Mouse (Mus musculus): ENCODE data around the gene Baiap2l2. TPM values are rescaled to one million over a fixed set of nuclear protein-coding genes. Genes with fewer than 3 reads are reported as not detected.

Gene Baiap2l2
- polyA plus RNA-seq, 1 experiment from 2014 or later, result 1.9 TPM

DNA sequence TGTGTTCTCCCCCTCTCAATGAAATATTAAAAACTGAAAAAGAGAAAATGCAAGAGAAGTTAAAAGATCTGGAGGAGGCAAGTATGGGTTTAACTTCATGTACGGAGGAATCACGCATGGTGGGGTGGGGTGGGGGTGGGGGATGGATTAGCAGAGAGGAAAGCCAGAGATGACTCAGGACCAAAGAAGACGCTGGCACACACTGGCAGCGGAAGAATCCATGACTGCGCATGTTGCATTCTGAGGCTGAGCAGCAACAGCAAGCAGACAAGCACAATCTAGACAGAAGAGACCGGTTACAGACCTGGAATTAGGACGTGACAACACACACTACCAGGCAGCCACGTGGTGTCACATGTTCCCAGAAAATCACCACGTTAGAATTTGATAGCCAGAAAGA lies 7.4 kb upstream of the Baiap2l2 start:
- no peaks in the 10 kb centered on the region for H3K4me1 ChIP-seq (ENCODE audit: control insufficient read depth, insufficient read depth, low read length)
- WGBS, result 87% methylated on average over 9 of the region's 9 CpGs
- ATAC-seq (replicated peaks; ENCODE audit: insufficient number of reproducible peaks, low FRiP score, low TSS enrichment, low read depth), result no peak
- H3K36me3 ChIP-seq (replicated peaks; ENCODE audit: control insufficient read depth, insufficient read depth, low read depth, low read length), result no peaks in the 10 kb centered on the region
- DNase-seq (ENCODE audit: low spot score), result no peak
- no peak overlapping the region for H3K4me3 ChIP-seq (ENCODE audit: low read depth, low read length)
- no peak overlapping the region for H3K4me2 ChIP-seq (ENCODE audit: low read depth, low read length)
- H3K9ac ChIP-seq (replicated peaks; ENCODE audit: low read length), result no peak overlapping the region
- H3K27ac ChIP-seq (replicated peaks; ENCODE audit: low read depth, low read length), result no peak overlapping the region
- H3K27me3 ChIP-seq (ENCODE audit: control insufficient read depth, insufficient read depth, low read length), result no peaks in the 10 kb centered on the region
- no peaks in the 10 kb centered on the region for H3K9me3 ChIP-seq (replicated peaks; ENCODE audit: control insufficient read depth, low read length)

DNA sequence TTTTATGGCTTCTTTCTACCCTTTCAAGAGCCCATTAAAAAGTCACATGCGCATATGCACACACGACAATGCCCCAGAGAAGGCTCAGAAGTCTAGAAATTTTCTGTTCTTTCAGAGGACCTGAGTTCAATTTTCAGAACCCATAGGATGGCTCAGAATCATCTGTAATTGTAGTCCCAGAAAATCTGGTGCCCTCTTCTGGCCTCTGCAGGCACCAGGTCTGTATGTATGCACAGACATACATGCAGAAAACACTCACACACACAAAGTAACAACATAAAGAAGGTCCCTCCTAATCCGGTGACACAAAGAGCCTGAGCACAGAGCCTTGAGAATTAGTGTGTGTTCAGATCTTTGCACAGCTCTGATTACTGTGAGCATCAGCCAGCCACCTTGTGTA lies 5.0 kb upstream of the Baiap2l2 start:
- no peaks in the 10 kb centered on the region; the same call in 1 of the 2 replicates for H3K36me3 ChIP-seq (replicated peaks; ENCODE audit: control insufficient read depth, insufficient read depth, low read depth, low read length)
- H3K27ac ChIP-seq (replicated peaks; ENCODE audit: low read depth, low read length), result no peak overlapping the region
- H3K4me2 ChIP-seq (ENCODE audit: low read depth, low read length), result no peak overlapping the region
- H3K4me3 ChIP-seq (ENCODE audit: low read depth, low read length), result no peak overlapping the region
- no peak for DNase-seq (ENCODE audit: low spot score)
- 90% methylated on average over 3 of the region's 3 CpGs for WGBS
- H3K4me1 ChIP-seq (ENCODE audit: control insufficient read depth, insufficient read depth, low read length), result no peaks in the 10 kb centered on the region
- no peaks in the 10 kb centered on the region for H3K9me3 ChIP-seq (replicated peaks; ENCODE audit: control insufficient read depth, low read length)
- ATAC-seq (replicated peaks; ENCODE audit: insufficient number of reproducible peaks, low FRiP score, low TSS enrichment, low read depth), result no peak
- H3K9ac ChIP-seq (replicated peaks; ENCODE audit: low read length), result no peak overlapping the region
- no peaks in the 10 kb centered on the region for H3K27me3 ChIP-seq (ENCODE audit: control insufficient read depth, insufficient read depth, low read length)

DNA sequence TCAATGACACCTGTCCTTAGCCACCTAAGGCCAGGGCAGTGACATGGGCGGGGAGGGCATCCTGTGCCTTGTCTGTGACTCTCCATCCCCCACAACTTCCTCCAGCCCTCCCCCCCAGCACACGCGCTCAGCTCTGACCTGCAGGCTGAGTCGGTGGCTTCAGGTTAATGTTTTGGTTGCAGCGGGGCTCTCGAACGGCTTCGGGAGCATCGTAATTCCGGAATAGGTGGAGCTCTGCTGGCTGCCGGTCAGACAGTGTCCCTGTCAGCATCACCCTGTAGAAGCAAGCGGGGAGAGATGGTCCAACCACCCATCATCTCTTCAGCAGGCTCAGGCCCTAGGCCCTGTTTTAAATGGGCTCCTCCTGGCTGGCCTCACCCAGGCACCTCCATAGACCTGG lies 4.1 kb upstream of the Baiap2l2 start:
- 83% methylated on average over 12 of the region's 12 CpGs for WGBS

DNA sequence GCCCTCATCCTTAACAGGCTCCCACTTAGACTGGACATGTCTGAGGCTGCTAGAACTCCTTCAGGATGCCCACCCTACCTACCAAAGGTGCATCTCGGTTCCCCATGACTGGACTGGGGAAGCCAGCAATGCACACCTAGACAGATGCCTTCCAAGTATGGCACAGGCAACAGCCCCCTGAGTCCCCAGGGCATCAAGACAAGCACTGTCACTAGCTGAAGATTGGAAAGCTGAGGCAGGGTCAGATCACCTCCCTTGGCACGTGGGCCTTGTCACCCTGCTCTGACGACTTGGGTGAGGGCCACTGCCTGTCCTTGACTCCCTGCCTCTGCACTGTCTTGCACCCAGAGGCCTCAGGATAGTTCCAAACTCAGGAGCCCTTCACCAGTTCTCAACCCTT lies 3.0 kb upstream of the Baiap2l2 start:
- Histone ChIP-seq H3K9me3 (replicated peaks; ENCODE audit: control insufficient read depth, low read length) (no peaks in the 10 kb centered on the region), H3K4me3 (ENCODE audit: low read depth, low read length) (no peak overlapping the region), H3K9ac (replicated peaks; ENCODE audit: low read length) (no peak overlapping the region), H3K27me3 (ENCODE audit: control insufficient read depth, insufficient read depth, low read length) (no peaks in the 10 kb centered on the region), H3K27ac (replicated peaks; ENCODE audit: low read depth, low read length) (no peak overlapping the region), H3K4me2 (ENCODE audit: low read depth, low read length) (no peak overlapping the region), H3K36me3 (replicated peaks; ENCODE audit: control insufficient read depth, insufficient read depth, low read depth, low read length) (no peaks in the 10 kb centered on the region; the same call in 1 of the 2 replicates), H3K4me1 (ENCODE audit: control insufficient read depth, insufficient read depth, low read length) (no peaks in the 10 kb centered on the region)
- DNase-seq (ENCODE audit: low spot score) (no peak), ATAC-seq (replicated peaks; ENCODE audit: insufficient number of reproducible peaks, low FRiP score, low TSS enrichment, low read depth) (no peak)
- 83% methylated on average over 3 of the region's 3 CpGs for WGBS

More for the DNA sequence above, 4.1 kb upstream of the Baiap2l2 start:
- DNase-seq (ENCODE audit: low spot score) (no peak), ATAC-seq (replicated peaks; ENCODE audit: insufficient number of reproducible peaks, low FRiP score, low TSS enrichment, low read depth) (no peak)
- no peak overlapping the region for H3K27ac ChIP-seq (replicated peaks; ENCODE audit: low read depth, low read length)
- no peak overlapping the region for H3K9ac ChIP-seq (replicated peaks; ENCODE audit: low read length)
- no peaks in the 10 kb centered on the region for H3K9me3 ChIP-seq (replicated peaks; ENCODE audit: control insufficient read depth, low read length)
- no peaks in the 10 kb centered on the region for H3K27me3 ChIP-seq (ENCODE audit: control insufficient read depth, insufficient read depth, low read length)
- H3K36me3 ChIP-seq (replicated peaks; ENCODE audit: control insufficient read depth, insufficient read depth, low read depth, low read length), result no peaks in the 10 kb centered on the region; the same call in 1 of the 2 replicates
- no peaks in the 10 kb centered on the region for H3K4me1 ChIP-seq (ENCODE audit: control insufficient read depth, insufficient read depth, low read length)
- H3K4me2 ChIP-seq (ENCODE audit: low read depth, low read length), result no peak overlapping the region
- no peak overlapping the region for H3K4me3 ChIP-seq (ENCODE audit: low read depth, low read length)

DNA sequence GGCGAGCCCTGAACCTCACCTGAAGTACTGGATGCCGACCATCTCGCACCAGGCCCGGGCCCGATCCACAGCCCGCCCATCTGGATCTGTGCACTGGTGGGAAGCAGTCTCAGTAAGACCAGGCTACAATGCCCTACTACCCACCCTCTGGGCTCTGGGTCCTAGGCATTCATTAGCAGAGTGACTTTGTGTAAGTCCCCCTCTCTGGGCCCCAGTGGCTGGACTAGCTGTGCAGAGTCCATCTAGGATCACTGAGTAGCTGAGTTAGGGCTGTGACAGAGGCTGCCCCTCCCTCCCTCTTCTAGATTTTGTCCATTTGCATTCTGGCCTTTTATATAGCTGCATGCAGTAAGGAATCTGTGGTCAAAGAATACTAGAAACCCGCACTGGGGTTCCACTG lies 1.8 kb upstream of the Baiap2l2 start:
- H3K27ac ChIP-seq (replicated peaks; ENCODE audit: low read depth, low read length), result no peak overlapping the region
- no peak overlapping the region for H3K9ac ChIP-seq (replicated peaks; ENCODE audit: low read length)
- no peaks in the 10 kb centered on the region for H3K4me1 ChIP-seq (ENCODE audit: control insufficient read depth, insufficient read depth, low read length)
- DNase-seq (ENCODE audit: low spot score) (no peak), ATAC-seq (replicated peaks; ENCODE audit: insufficient number of reproducible peaks, low FRiP score, low TSS enrichment, low read depth) (no peak)
- no peaks in the 10 kb centered on the region for H3K27me3 ChIP-seq (ENCODE audit: control insufficient read depth, insufficient read depth, low read length)
- no peaks in the 10 kb centered on the region for H3K9me3 ChIP-seq (replicated peaks; ENCODE audit: control insufficient read depth, low read length)
- H3K4me3 ChIP-seq (ENCODE audit: low read depth, low read length), result no peak overlapping the region
- 90% methylated on average over 7 of the region's 7 CpGs for WGBS
- H3K4me2 ChIP-seq (ENCODE audit: low read depth, low read length), result no peak overlapping the region
- H3K36me3 ChIP-seq (replicated peaks; ENCODE audit: control insufficient read depth, insufficient read depth, low read depth, low read length), result no peaks in the 10 kb centered on the region; the same call in 1 of the 2 replicates

DNA sequence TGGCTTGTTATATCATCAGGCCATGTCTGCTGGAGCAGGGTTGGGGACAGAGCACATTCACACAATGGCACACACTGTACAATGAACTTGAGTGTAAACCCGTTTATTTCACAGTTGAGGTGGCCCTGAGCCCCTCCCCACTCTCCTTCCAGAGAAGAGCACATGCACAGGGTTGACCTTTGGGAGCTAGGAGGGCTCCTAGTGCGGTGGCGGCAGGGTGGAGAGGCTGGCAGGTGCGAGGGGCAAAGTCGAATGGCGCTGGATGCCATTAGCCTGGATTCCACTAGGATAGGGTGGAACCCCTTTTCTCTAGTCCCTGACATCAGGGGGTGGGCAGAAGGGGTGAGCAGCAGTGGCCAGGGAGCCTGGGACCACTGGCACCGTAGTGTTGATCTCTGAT lies 804 bp upstream of the Baiap2l2 start:
- Histone ChIP-seq H3K4me1 (ENCODE audit: control insufficient read depth, insufficient read depth, low read length) (no peaks in the 10 kb centered on the region), H3K4me2 (ENCODE audit: low read depth, low read length) (no peak overlapping the region), H3K4me3 (ENCODE audit: low read depth, low read length) (no peak overlapping the region), H3K9ac (replicated peaks; ENCODE audit: low read length) (no peak overlapping the region), H3K27ac (replicated peaks; ENCODE audit: low read depth, low read length) (no peak overlapping the region), H3K36me3 (replicated peaks; ENCODE audit: control insufficient read depth, insufficient read depth, low read depth, low read length) (no peaks in the 10 kb centered on the region; the same call in 1 of the 2 replicates), H3K9me3 (replicated peaks; ENCODE audit: control insufficient read depth, low read length) (no peaks in the 10 kb centered on the region), H3K27me3 (ENCODE audit: control insufficient read depth, insufficient read depth, low read length) (no peaks in the 10 kb centered on the region)
- no peak for DNase-seq (ENCODE audit: low spot score)
- no peak for ATAC-seq (replicated peaks; ENCODE audit: insufficient number of reproducible peaks, low FRiP score, low TSS enrichment, low read depth)
- 86% methylated on average over 7 of the region's 7 CpGs for WGBS

DNA sequence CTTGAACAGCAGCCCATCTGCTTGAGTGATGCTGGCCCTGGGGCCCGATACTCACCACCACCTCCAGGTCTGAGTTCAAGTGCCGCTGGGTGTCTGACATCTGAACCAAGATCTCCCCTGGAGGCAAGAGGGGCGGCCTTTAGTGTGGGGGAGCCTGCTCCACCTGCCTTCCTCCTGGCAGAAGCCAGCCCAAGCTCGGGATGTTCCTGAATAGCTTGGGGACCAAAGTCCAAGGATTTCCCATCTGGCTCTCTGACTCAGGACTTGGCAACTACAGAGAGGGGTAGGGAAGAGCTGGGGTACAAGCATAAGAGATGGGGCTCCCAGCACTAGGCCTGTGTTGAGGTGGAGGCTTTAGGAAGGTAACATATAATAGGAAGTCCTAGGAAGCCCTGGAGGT lies 2.0 kb downstream of the Baiap2l2 start:
- H3K36me3 ChIP-seq (replicated peaks; ENCODE audit: control insufficient read depth, insufficient read depth, low read depth, low read length), result no peaks in the 10 kb centered on the region; the same call in 1 of the 2 replicates
- no peaks in the 10 kb centered on the region for H3K27me3 ChIP-seq (ENCODE audit: control insufficient read depth, insufficient read depth, low read length)
- no peak overlapping the region for H3K9ac ChIP-seq (replicated peaks; ENCODE audit: low read length)
- WGBS, result 84% methylated on average over 4 of the region's 4 CpGs
- H3K4me3 ChIP-seq (ENCODE audit: low read depth, low read length), result no peak overlapping the region
- no peak for DNase-seq (ENCODE audit: low spot score)
- no peaks in the 10 kb centered on the region for H3K4me1 ChIP-seq (ENCODE audit: control insufficient read depth, insufficient read depth, low read length)
- H3K27ac ChIP-seq (replicated peaks; ENCODE audit: low read depth, low read length), result no peak overlapping the region
- H3K9me3 ChIP-seq (replicated peaks; ENCODE audit: control insufficient read depth, low read length), result no peaks in the 10 kb centered on the region
- no peak overlapping the region for H3K4me2 ChIP-seq (ENCODE audit: low read depth, low read length)
- no peak for ATAC-seq (replicated peaks; ENCODE audit: insufficient number of reproducible peaks, low FRiP score, low TSS enrichment, low read depth)

DNA sequence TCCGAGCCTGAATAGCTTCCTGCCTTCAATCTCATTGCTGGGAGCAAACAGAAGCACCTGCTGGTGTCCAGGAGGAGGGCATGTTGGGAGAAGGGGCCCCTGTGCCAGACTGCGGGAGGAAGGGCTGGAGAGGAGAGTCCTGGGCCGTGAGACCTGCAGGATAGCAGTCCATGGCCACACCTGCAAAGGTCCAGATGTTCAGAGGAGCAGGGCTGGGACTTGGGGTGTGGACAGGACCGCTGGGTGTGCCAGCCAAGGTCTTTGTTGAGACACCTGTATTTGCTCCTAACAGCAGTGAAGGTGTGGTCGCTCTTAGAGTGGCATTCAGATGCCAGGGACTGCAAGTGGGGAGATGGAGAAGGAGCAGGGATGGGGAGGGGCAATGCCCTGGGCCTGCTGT lies 2.9 kb downstream of the Baiap2l2 start:
- Histone ChIP-seq H3K27ac (replicated peaks; ENCODE audit: low read depth, low read length) (no peak overlapping the region), H3K4me3 (ENCODE audit: low read depth, low read length) (no peak overlapping the region), H3K4me2 (ENCODE audit: low read depth, low read length) (no peak overlapping the region), H3K9me3 (replicated peaks; ENCODE audit: control insufficient read depth, low read length) (no peaks in the 10 kb centered on the region), H3K36me3 (replicated peaks; ENCODE audit: control insufficient read depth, insufficient read depth, low read depth, low read length) (no peaks in the 10 kb centered on the region; the same call in 1 of the 2 replicates), H3K9ac (replicated peaks; ENCODE audit: low read length) (no peak overlapping the region), H3K4me1 (ENCODE audit: control insufficient read depth, insufficient read depth, low read length) (no peaks in the 10 kb centered on the region), H3K27me3 (ENCODE audit: control insufficient read depth, insufficient read depth, low read length) (no peaks in the 10 kb centered on the region)
- DNase-seq (ENCODE audit: low spot score) (no peak), ATAC-seq (replicated peaks; ENCODE audit: insufficient number of reproducible peaks, low FRiP score, low TSS enrichment, low read depth) (no peak)
- WGBS, result 83% methylated on average over 5 of the region's 5 CpGs

Measured in embryonic facial prominence, embryonic 11.5 days (tissue).